Mouse (Mus musculus): ENCODE measurements at regions not wholly inside any gene's neighbourhood (a gene's known extent, or its start where the extent isn't known, plus 50 kb on each side); places are given as distances from the start of the nearest gene placed in this dataset.
A peak's percentile ranks its signal among the peaks of the same experiment; 100 is the strongest.
"Not testable (repeated sequence)": the region's sequence is repeated elsewhere in the genome, so short reads cannot be mapped to it uniquely, and the experiment has no call there.

- no peak for ATAC-seq (ENCODE audit: low FRiP score)
- no peaks in the 10 kb centered on the region for H3K9me3 ChIP-seq (replicated peaks)
- H3K36me3 ChIP-seq = no peaks in the 10 kb centered on the region
- H3K4me3 ChIP-seq (replicated peaks) = no peak overlapping the region
- no peak overlapping the region for H3K4me2 ChIP-seq
- H3K27me3 ChIP-seq (replicated peaks) = no peaks in the 10 kb centered on the region
- H3K9ac ChIP-seq (replicated peaks) = no peak overlapping the region
- no peak overlapping the region for H3K27ac ChIP-seq (replicated peaks)
- peaks cover 19% of the 10 kb centered on the region for H3K4me1 ChIP-seq
- WGBS = 90% methylated on average over 4 of the region's 4 CpGs
Observed at GRCm38 (mm10) chr14:54148121-54148520, 105.8 kb downstream of the Dad1 start.

DNA sequence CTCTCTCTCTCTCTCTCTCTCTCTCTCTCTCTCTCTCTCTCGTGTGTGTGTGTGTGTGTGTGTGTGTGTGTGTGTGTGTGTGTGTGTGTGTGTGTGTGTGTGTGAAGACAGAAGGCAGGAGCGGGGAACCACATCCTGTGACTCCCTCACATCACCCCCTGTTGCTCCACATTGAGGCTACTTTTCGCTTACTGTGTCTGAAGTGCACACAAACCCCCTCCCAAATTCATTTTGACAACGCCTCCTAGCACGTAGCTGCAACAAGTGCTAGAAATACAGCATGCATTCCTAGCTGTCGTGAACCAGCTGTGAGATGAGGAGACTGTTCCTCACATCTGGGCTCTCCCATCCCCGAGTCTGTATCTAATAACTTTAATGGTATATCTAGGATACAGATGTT, 106.4 kb downstream of the Dad1 start:
- WGBS = 87% methylated on average over 6 of the region's 7 CpGs
- ATAC-seq (ENCODE audit: low FRiP score) = no peak
- H3K36me3 ChIP-seq = no peaks in the 10 kb centered on the region

GRCm38 (mm10) chr14:54145743-54146741, 107.9 kb downstream of the Dad1 start:
- 26% methylated on average over 11 of the region's 11 CpGs for WGBS
- no peak for ATAC-seq (ENCODE audit: low FRiP score)
- H3K27ac ChIP-seq (replicated peaks) = peak overlapping the region; percentile 42
- H3K27me3 ChIP-seq (replicated peaks) = no peaks in the 10 kb centered on the region
- H3K36me3 ChIP-seq = no peaks in the 10 kb centered on the region
- H3K9me3 ChIP-seq (replicated peaks) = no peaks in the 10 kb centered on the region
- H3K4me1 ChIP-seq = peaks cover 16% of the 10 kb centered on the region
- H3K4me3 ChIP-seq (replicated peaks) = no peak overlapping the region
- no peak overlapping the region for H3K9ac ChIP-seq (replicated peaks)
- no peak overlapping the region for H3K4me2 ChIP-seq

More for the DNA sequence above, 106.4 kb downstream of the Dad1 start:
- Histone ChIP-seq H3K27me3 (replicated peaks) (no peaks in the 10 kb centered on the region), H3K4me1 (peaks cover 17% of the 10 kb centered on the region), H3K27ac (replicated peaks) (no peak overlapping the region), H3K9ac (replicated peaks) (no peak overlapping the region), H3K4me2 (no peak overlapping the region), H3K9me3 (replicated peaks) (no peaks in the 10 kb centered on the region), H3K4me3 (replicated peaks) (no peak overlapping the region)

- no peak overlapping the region for H3K27ac ChIP-seq (replicated peaks)
- WGBS = 61% methylated on average over 1 of the region's 1 CpGs
- no peak for ATAC-seq (ENCODE audit: low FRiP score)
Observed at GRCm38 (mm10) chr14:54143828-54144227, 110.1 kb downstream of the Dad1 start.

GRCm38 (mm10) chr14:54138288-54138687, 115.6 kb downstream of the Dad1 start:
- no peak overlapping the region for H3K4me2 ChIP-seq
- H3K4me3 ChIP-seq (replicated peaks) = no peak overlapping the region
- no peak for ATAC-seq (ENCODE audit: low FRiP score)
- H3K27ac ChIP-seq (replicated peaks) = no peak overlapping the region
- no peaks in the 10 kb centered on the region for H3K9me3 ChIP-seq (replicated peaks)
- H3K9ac ChIP-seq (replicated peaks) = no peak overlapping the region
- H3K4me1 ChIP-seq = no peaks in the 10 kb centered on the region
- no peaks in the 10 kb centered on the region for H3K36me3 ChIP-seq
- 86% methylated on average over 3 of the region's 3 CpGs for WGBS
- H3K27me3 ChIP-seq (replicated peaks) = no peaks in the 10 kb centered on the region

More at GRCm38 (mm10) chr14:54143828-54144227, 110.1 kb downstream of the Dad1 start:
- Histone ChIP-seq H3K9me3 (replicated peaks) (no peaks in the 10 kb centered on the region), H3K4me2 (no peak overlapping the region), H3K4me3 (replicated peaks) (no peak overlapping the region), H3K9ac (replicated peaks) (no peak overlapping the region), H3K36me3 (no peaks in the 10 kb centered on the region), H3K27me3 (replicated peaks) (no peaks in the 10 kb centered on the region), H3K4me1 (peaks cover 16% of the 10 kb centered on the region)

GRCm38 (mm10) chr14:54136538-54136937, 117.4 kb downstream of the Dad1 start:
- H3K9me3 ChIP-seq (replicated peaks) = no peaks in the 10 kb centered on the region
- 91% methylated on average over 3 of the region's 3 CpGs for WGBS
- H3K4me3 ChIP-seq (replicated peaks) = no peak overlapping the region
- H3K4me1 ChIP-seq = no peaks in the 10 kb centered on the region
- no peak overlapping the region for H3K9ac ChIP-seq (replicated peaks)
- H3K27me3 ChIP-seq (replicated peaks) = no peaks in the 10 kb centered on the region
- no peak overlapping the region for H3K27ac ChIP-seq (replicated peaks)
- ATAC-seq (ENCODE audit: low FRiP score) = no peak
- no peak overlapping the region for H3K4me2 ChIP-seq
- no peaks in the 10 kb centered on the region for H3K36me3 ChIP-seq

DNA sequence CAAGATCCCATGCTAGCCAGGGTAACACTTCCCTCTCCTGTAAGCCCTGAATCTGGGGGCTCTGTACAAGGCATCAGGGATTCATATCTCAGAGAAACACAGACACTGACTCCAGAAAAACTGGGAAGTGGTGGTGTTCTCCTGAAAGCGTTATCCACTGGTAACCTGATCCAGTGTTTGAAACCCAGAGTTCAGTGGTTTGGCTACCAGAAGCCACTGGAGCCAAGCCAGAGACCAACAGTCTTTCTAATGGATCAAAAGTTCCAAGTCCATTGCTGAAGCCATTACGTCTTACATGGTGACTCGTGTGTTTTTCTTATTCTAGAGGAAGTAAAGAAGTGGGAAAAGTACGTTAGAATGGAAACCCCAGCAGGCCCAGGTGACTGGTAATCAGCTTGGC, 125.6 kb downstream of the Dad1 start:
- 85% methylated on average over 4 of the region's 4 CpGs for WGBS
- ATAC-seq (ENCODE audit: low FRiP score) = no peak
- H3K4me1 ChIP-seq = peaks cover 9% of the 10 kb centered on the region; the same call in 1 of the 2 replicates

DNA sequence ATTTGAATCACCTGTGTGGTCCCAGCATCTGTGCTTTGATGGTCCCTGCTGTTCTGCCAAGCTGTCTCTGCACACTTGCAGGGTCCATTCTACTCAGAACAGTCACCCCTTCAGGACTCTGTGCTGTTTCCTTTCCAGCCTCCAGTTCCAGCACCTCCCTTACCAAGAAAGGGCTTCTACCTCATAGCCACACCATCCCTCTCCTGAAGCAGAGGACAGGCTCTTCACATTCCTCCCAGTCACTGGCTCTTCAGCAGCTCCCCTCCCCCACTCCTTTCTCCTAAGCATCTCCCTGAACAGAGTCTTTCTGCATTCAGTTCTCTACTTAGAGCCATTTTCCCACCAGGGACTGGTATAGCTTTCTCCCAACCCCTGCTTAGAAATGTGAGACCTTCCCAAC, 128.4 kb downstream of the Dad1 start:
- Histone ChIP-seq H3K9ac (replicated peaks) (no peak overlapping the region), H3K36me3 (no peaks in the 10 kb centered on the region), H3K27me3 (replicated peaks) (no peaks in the 10 kb centered on the region), H3K4me2 (no peak overlapping the region), H3K27ac (replicated peaks) (no peak overlapping the region), H3K9me3 (replicated peaks) (no peaks in the 10 kb centered on the region), H3K4me1 (peaks cover 9% of the 10 kb centered on the region; the same call in 1 of the 2 replicates), H3K4me3 (replicated peaks) (no peak overlapping the region)
- ATAC-seq (ENCODE audit: low FRiP score) = no peak; the same call in 1 of the 2 replicates

More for the DNA sequence above, 125.6 kb downstream of the Dad1 start:
- no peaks in the 10 kb centered on the region for H3K27me3 ChIP-seq (replicated peaks)
- H3K27ac ChIP-seq (replicated peaks) = no peak overlapping the region
- H3K9ac ChIP-seq (replicated peaks) = no peak overlapping the region
- no peaks in the 10 kb centered on the region for H3K9me3 ChIP-seq (replicated peaks)
- H3K4me3 ChIP-seq (replicated peaks) = no peak overlapping the region
- no peak overlapping the region for H3K4me2 ChIP-seq
- no peaks in the 10 kb centered on the region for H3K36me3 ChIP-seq

DNA sequence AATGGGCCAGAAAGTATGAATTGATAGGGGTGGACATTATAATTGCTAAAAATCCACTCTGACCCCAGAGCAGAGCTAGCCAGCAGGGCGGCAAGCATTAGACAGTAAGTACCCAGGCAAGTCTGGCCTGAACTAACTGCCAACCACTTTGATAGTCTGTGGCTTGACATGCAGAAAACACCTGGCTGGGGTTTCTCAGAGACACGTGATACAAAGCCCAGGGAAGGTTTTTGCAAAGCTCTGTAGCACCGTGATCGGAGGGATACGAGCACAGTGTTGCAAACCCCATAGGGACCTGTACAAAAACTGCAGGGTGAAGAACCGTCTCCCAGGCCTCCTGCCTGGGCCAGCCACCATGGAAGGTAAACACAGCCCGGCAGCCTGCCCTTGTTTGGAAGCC, 131.9 kb downstream of the Dad1 start:
- Histone ChIP-seq H3K9ac (replicated peaks) (no peak overlapping the region), H3K4me3 (replicated peaks) (no peak overlapping the region), H3K4me2 (no peak overlapping the region), H3K4me1 (peaks cover 9% of the 10 kb centered on the region; the same call in 1 of the 2 replicates), H3K27ac (replicated peaks) (no peak overlapping the region), H3K36me3 (no peaks in the 10 kb centered on the region), H3K9me3 (replicated peaks) (no peaks in the 10 kb centered on the region), H3K27me3 (replicated peaks) (no peaks in the 10 kb centered on the region)
- 83% methylated on average over 7 of the region's 7 CpGs for WGBS
- ATAC-seq (ENCODE audit: low FRiP score) = no peak

GRCm38 (mm10) chr14:54121340-54121739, 132.6 kb downstream of the Dad1 start:
- ATAC-seq (ENCODE audit: low FRiP score) = no peak
- H3K27ac ChIP-seq (replicated peaks) = no peak overlapping the region
- H3K4me3 ChIP-seq (replicated peaks) = no peak overlapping the region
- H3K9me3 ChIP-seq (replicated peaks) = no peaks in the 10 kb centered on the region
- H3K36me3 ChIP-seq = no peaks in the 10 kb centered on the region
- no peak overlapping the region for H3K9ac ChIP-seq (replicated peaks)
- 86% methylated on average over 4 of the region's 4 CpGs for WGBS
- no peak overlapping the region for H3K4me2 ChIP-seq
- peaks cover 9% of the 10 kb centered on the region; the same call in 1 of the 2 replicates for H3K4me1 ChIP-seq
- no peaks in the 10 kb centered on the region for H3K27me3 ChIP-seq (replicated peaks)

DNA sequence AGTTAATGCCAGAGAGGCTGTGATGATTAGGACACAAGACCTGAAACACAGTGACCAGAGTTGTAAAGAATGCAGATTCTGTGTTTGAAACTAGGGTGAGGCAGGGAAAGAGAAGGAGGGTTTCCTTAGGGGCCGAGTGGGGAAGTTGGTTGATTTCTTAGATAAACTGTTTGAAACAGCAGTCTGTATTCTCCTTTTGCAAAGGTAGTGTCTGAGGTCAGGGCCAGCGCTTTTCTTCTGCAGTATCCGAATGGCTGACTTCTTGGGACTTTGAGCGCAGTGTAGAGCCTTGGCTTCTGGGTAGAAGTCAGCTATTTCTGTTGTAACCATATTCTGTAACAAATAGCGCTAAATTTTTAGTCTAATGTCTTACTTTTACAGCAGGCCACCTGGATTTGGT, 133.7 kb downstream of the Dad1 start:
- Histone ChIP-seq H3K9me3 (replicated peaks) (no peaks in the 10 kb centered on the region), H3K36me3 (no peaks in the 10 kb centered on the region), H3K4me3 (replicated peaks) (no peak overlapping the region), H3K27me3 (replicated peaks) (no peaks in the 10 kb centered on the region), H3K9ac (replicated peaks) (no peak overlapping the region), H3K27ac (replicated peaks) (no peak overlapping the region), H3K4me2 (no peak overlapping the region), H3K4me1 (peaks cover 5% of the 10 kb centered on the region; the same call in 1 of the 2 replicates)
- WGBS = 88% methylated on average over 5 of the region's 5 CpGs
- ATAC-seq (ENCODE audit: low FRiP score) = no peak

- H3K27me3 ChIP-seq (replicated peaks); H3K9me3 ChIP-seq (replicated peaks); H3K27ac ChIP-seq (replicated peaks); H3K36me3 ChIP-seq; H3K9ac ChIP-seq (replicated peaks); H3K4me1 ChIP-seq; H3K4me3 ChIP-seq (replicated peaks); H3K4me2 ChIP-seq; ATAC-seq (ENCODE audit: low FRiP score): not testable (repeated sequence)
- WGBS = 76% methylated on average over 8 of the region's 8 CpGs
Observed at GRCm38 (mm10) chr14:54117607-54118006, 136.3 kb downstream of the Dad1 start.

Measured in neural tube, embryonic 15.5 days (tissue).